Mouse (Mus musculus): Measurements from ENCODE around the gene Nr2c2ap.

DNA sequence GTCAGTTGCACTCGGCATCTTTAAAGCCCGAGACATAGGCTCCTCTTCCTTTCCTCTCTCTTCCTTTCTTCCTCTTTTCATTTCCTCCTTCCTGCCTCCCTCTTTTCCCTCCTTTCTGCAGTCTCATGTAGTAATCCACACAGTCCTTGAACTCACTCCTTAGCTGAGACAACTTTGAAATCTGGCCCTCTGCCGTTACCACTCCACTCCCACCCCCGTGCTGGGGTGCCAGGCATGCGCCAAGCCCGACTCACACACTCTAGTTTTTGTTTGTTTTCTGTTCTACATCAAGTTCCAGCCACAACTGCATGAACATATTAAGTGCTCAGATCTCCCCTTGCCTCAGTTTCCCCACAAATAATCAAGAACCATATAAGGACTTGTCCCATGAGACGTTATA is 26.2 kb upstream of the Nr2c2ap start:
- no peak for TF ChIP-seq CTCF (IDR thresholded peaks at IDR 0.05; ENCODE audit: control insufficient read depth, insufficient read depth, low read length)
- TF ChIP-seq POLR2A (IDR thresholded peaks at IDR 0.05; ENCODE audit: borderline replicate concordance, control insufficient read depth, low read depth, low read length): no peak

All from bone marrow, adult 2 months (tissue).